Mouse (Mus musculus): ENCODE results near the gene Elof1. TPM values are rescaled to one million over a fixed set of nuclear protein-coding genes. Genes with fewer than 3 reads are reported as not detected.

The Elof1 gene
- polyA plus RNA-seq, 1 experiment from 2014 or later = 190 TPM

DNA sequence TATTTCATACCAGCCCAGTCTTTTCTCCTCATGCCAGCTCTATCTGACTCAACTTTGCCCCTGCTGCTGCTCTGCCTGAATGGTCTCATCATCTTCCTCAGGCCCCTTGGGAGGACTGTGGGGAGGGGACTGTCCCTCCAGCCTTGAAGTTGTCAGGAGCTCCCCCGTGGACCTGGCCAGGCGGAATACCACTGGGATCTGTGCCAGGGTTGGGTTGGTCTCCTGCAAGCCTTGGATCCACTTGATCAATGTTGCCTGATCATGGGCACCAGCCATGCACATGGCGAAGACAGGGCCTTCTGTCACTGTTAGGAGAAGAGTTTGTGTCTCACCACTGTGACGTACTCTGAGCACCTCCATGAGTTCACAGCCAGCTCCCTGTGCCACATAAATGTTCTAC lies 44.7 kb downstream of the Elof1 start:
- H3K36me3 ChIP-seq (ENCODE audit: control insufficient read depth, insufficient read depth, low read length) = peaks cover 15% of the 10 kb centered on the region; the same call in 1 of the 2 replicates
- no peaks in the 10 kb centered on the region for H3K9me3 ChIP-seq (ENCODE audit: control insufficient read depth, low read depth, low read length)
- no peaks in the 10 kb centered on the region for H3K27me3 ChIP-seq (ENCODE audit: control insufficient read depth, insufficient read depth, low read length)
- ATAC-seq (ENCODE audit: insufficient number of reproducible peaks, insufficient read depth, low FRiP score, low read depth) = no peak
- no peak overlapping the region for H3K27ac ChIP-seq (ENCODE audit: low read length)
- no peak overlapping the region for H3K4me3 ChIP-seq (ENCODE audit: low read depth, low read length)
- H3K9ac ChIP-seq (replicated peaks; ENCODE audit: low read depth, low read length) = no peak overlapping the region
- 93% methylated on average over 4 of the region's 4 CpGs for WGBS
- no peak overlapping the region for H3K4me2 ChIP-seq (replicated peaks; ENCODE audit: low read depth, low read length)
- H3K4me1 ChIP-seq (ENCODE audit: control insufficient read depth, insufficient read depth, low read length) = peaks cover 8% of the 10 kb centered on the region; the same call in 1 of the 2 replicates

DNA sequence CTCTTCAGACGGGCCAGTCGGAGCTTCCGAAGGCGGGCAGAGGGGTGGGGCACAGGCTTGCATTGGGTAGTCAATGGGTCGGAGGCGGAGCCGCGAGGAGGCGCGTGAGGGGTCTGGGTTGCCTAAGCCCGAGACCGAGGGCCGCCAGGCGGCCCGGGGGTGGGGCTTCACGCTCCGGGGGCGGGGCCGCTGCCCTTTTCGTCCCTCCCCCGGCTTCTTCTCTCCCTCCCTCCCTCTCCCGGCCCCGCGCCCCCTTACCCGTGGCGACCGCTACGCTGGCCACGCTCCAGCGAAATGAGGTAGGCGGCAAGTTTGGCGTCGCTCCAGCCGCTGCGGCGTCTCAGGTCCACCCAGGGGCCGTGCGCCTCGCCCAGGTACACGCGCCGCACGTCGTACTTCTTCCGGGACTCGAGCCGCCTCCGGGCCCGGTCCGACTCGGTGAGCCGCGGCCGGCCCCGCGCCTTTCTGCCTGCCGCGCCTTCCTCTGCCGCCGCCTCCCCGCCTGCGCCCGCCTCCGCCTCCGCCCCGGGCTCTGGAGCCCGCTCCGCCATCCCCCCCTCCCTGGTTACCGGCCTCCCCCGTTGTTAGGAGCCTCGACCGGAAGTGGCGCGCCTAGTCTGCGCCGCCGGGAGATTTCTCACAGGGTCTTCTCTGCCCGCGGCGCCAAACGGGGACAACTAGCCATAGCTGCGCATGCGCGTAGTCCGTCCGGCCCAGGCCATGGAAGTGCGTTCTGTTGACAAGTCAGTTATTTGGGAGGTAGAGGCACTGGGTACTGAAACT lies 46.0 kb downstream of the Elof1 start, which contains the start of the genes Gm49318 and Zfp653:
TSS of gene Gm49318 (minus strand) at position 469 of the 783 bp plus-strand sequence.
TSS of gene Zfp653 (minus strand) at position 586 of the 783 bp plus-strand sequence.
- no peaks in the 10 kb centered on the region for H3K9me3 ChIP-seq (ENCODE audit: control insufficient read depth, low read depth, low read length)
- H3K4me3 ChIP-seq (ENCODE audit: low read depth, low read length) = peak within 1 kb of the TSS; percentile 73
- peaks cover 15% of the 10 kb centered on the region; the same call in 1 of the 2 replicates for H3K36me3 ChIP-seq (ENCODE audit: control insufficient read depth, insufficient read depth, low read length)
- H3K9ac ChIP-seq (replicated peaks; ENCODE audit: low read depth, low read length) = peak within 1 kb of the TSS; percentile 86
- under 1% methylated on average over 79 of the region's 87 CpGs for WGBS
- peak; percentile 97 for ATAC-seq (ENCODE audit: insufficient number of reproducible peaks, insufficient read depth, low FRiP score, low read depth)
- peaks cover 8% of the 10 kb centered on the region; the same call in 1 of the 2 replicates for H3K4me1 ChIP-seq (ENCODE audit: control insufficient read depth, insufficient read depth, low read length)
- peak within 1 kb of the TSS; percentile 60 for H3K4me2 ChIP-seq (replicated peaks; ENCODE audit: low read depth, low read length)
- H3K27ac ChIP-seq (ENCODE audit: low read length) = peak within 1 kb of the TSS; percentile 97
- no peaks in the 10 kb centered on the region for H3K27me3 ChIP-seq (ENCODE audit: control insufficient read depth, insufficient read depth, low read length)

DNA sequence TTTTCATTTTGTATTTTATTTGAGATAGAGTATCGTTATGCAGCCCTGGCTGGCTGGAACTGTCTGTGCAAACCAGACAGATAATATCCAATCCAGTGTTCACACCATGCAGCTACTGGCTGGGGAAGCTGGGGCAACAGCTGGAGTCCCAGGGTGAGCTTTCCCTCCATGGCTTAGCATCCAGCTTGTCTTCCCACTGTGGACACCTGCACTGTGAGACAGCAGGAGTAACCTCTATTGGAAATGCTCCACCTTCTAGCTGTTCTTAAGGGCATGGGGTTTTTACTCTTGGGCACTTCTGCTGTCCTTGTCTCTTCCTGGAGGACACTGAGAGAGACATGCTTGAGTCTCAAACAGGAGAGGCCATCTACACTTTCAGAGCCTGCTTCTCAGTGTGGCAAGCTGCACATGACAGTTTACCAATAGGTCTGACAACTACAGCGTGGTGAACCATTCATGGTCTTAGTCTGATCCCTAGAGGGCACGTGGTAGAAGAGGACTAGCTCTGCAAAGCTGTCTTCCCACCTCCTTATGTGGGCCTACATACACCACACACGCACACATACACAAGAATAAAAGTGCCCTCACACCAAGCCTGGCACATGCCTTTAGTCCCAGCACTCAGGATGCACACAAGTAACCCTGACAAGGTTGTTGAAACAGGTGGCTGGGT lies 47.0 kb downstream of the Elof1 start:
- Histone ChIP-seq H3K27ac (ENCODE audit: low read length) (peak overlapping the region; percentile 21; the same call in 1 of the 2 replicates), H3K4me1 (ENCODE audit: control insufficient read depth, insufficient read depth, low read length) (peaks cover 8% of the 10 kb centered on the region; the same call in 1 of the 2 replicates), H3K4me2 (replicated peaks; ENCODE audit: low read depth, low read length) (peak overlapping the region; percentile 60), H3K36me3 (ENCODE audit: control insufficient read depth, insufficient read depth, low read length) (peaks cover 23% of the 10 kb centered on the region; the same call in 1 of the 2 replicates), H3K27me3 (ENCODE audit: control insufficient read depth, insufficient read depth, low read length) (no peaks in the 10 kb centered on the region), H3K9ac (replicated peaks; ENCODE audit: low read depth, low read length) (no peak overlapping the region), H3K9me3 (ENCODE audit: control insufficient read depth, low read depth, low read length) (no peaks in the 10 kb centered on the region), H3K4me3 (ENCODE audit: low read depth, low read length) (peak overlapping the region; percentile 73)
- ATAC-seq (ENCODE audit: insufficient number of reproducible peaks, insufficient read depth, low FRiP score, low read depth) = no peak
- 63% methylated on average over 4 of the region's 4 CpGs for WGBS

DNA sequence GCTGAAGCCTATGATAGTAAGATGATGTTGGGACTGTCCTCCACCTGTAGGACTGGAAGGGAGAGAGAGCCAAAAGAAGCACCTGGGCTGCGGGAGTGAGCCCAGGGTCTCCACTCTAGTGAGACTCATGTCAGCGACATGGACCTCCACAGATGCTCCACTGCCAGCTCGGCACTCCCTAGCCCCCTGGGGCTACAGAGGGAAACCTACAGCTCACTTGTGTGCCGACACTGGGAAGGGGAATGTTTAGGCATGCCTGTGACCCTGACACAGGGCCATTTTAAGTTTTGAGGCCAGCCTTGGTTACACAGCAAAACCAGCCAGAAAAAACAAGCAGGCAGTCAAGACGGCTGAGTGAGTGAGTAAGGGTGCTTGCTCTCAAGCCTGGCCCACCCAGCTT lies 49.8 kb downstream of the Elof1 start:
- H3K27ac ChIP-seq (ENCODE audit: low read length) = no peak overlapping the region
- peaks cover 8% of the 10 kb centered on the region; the same call in 1 of the 2 replicates for H3K4me1 ChIP-seq (ENCODE audit: control insufficient read depth, insufficient read depth, low read length)
- no peak for ATAC-seq (ENCODE audit: insufficient number of reproducible peaks, insufficient read depth, low FRiP score, low read depth)
- H3K4me2 ChIP-seq (replicated peaks; ENCODE audit: low read depth, low read length) = no peak overlapping the region
- H3K27me3 ChIP-seq (ENCODE audit: control insufficient read depth, insufficient read depth, low read length) = no peaks in the 10 kb centered on the region
- no peak overlapping the region for H3K4me3 ChIP-seq (ENCODE audit: low read depth, low read length)
- H3K9ac ChIP-seq (replicated peaks; ENCODE audit: low read depth, low read length) = no peak overlapping the region
- 90% methylated on average over 5 of the region's 5 CpGs for WGBS
- H3K9me3 ChIP-seq (ENCODE audit: control insufficient read depth, low read depth, low read length) = no peaks in the 10 kb centered on the region
- peaks cover 41% of the 10 kb centered on the region; the same call in 1 of the 2 replicates for H3K36me3 ChIP-seq (ENCODE audit: control insufficient read depth, insufficient read depth, low read length)

DNA sequence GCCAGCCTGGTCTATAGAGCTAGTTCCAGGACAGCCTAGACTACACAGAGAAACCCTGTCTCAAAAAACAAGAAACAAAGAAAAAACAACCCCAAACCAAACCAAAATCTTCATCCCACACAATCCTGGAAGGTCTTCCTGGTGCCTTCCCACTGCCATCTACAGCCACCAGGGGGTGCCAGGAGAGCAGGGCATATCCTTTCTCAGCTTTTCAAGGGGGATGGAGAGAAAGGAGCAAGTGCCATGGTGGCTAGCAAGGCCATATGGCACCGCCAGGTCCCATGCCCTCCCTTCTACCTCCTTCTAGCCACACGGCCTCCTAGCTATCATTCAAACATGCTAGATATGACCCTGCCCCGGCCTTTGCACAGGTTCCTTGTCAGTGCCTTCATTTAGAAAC lies 50.5 kb downstream of the Elof1 start:
- peaks cover 8% of the 10 kb centered on the region; the same call in 1 of the 2 replicates for H3K4me1 ChIP-seq (ENCODE audit: control insufficient read depth, insufficient read depth, low read length)
- no peak overlapping the region for H3K4me3 ChIP-seq (ENCODE audit: low read depth, low read length)
- H3K27ac ChIP-seq (ENCODE audit: low read length) = no peak overlapping the region
- WGBS = 70% methylated on average over 3 of the region's 3 CpGs
- H3K36me3 ChIP-seq (ENCODE audit: control insufficient read depth, insufficient read depth, low read length) = peaks cover 41% of the 10 kb centered on the region; the same call in 1 of the 2 replicates
- H3K9me3 ChIP-seq (ENCODE audit: control insufficient read depth, low read depth, low read length) = no peaks in the 10 kb centered on the region
- no peak overlapping the region for H3K4me2 ChIP-seq (replicated peaks; ENCODE audit: low read depth, low read length)
- ATAC-seq (ENCODE audit: insufficient number of reproducible peaks, insufficient read depth, low FRiP score, low read depth) = no peak
- H3K27me3 ChIP-seq (ENCODE audit: control insufficient read depth, insufficient read depth, low read length) = no peaks in the 10 kb centered on the region
- H3K9ac ChIP-seq (replicated peaks; ENCODE audit: low read depth, low read length) = no peak overlapping the region

DNA sequence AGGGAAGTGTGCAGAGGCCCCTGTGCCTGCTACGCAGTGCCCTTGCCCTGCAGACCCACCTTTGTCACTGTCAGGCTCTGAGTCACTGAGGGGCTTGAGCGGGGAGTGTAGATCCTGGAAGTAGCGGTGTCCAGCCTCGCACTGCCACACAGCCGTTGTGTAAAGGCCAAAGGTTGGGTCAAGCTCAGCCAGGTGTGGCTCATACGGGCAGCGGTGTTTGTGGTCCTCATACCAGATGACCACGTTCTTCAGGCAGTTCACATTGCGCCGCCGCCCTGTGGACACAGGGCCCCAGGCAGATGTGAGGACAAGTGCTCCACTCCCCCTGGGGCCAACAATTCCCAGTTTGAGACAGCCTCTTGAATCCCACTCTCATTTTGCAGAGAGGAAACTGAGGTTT lies 51.3 kb downstream of the Elof1 start:
- Histone ChIP-seq H3K4me3 (ENCODE audit: low read depth, low read length) (no peak overlapping the region), H3K27me3 (ENCODE audit: control insufficient read depth, insufficient read depth, low read length) (no peaks in the 10 kb centered on the region), H3K4me2 (replicated peaks; ENCODE audit: low read depth, low read length) (no peak overlapping the region), H3K36me3 (ENCODE audit: control insufficient read depth, insufficient read depth, low read length) (peaks cover 45% of the 10 kb centered on the region), H3K4me1 (ENCODE audit: control insufficient read depth, insufficient read depth, low read length) (peaks cover 8% of the 10 kb centered on the region; the same call in 1 of the 2 replicates), H3K9me3 (ENCODE audit: control insufficient read depth, low read depth, low read length) (no peaks in the 10 kb centered on the region), H3K9ac (replicated peaks; ENCODE audit: low read depth, low read length) (no peak overlapping the region), H3K27ac (ENCODE audit: low read length) (no peak overlapping the region)
- no peak for ATAC-seq (ENCODE audit: insufficient number of reproducible peaks, insufficient read depth, low FRiP score, low read depth)
- WGBS = 93% methylated on average over 11 of the region's 11 CpGs

DNA sequence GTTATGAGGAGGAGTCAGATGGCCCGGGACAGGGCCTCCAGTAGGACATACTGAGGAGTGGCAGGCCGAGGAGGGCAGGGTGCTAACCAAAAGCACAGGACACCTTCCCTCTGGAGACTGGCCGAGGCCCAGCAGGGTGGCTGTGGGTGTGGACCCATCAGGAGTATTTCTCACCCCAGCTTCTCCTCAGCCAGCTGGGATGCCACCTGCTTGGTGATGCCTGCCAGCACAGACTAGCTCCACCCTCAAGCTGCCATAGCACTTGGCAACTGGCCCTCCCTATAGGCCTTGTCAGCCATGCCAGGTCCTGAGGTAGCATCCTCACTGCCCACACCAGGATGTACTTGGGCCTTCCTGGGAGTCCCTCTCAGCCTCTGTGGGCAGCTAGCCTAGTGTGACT lies 52.6 kb downstream of the Elof1 start:
- Histone ChIP-seq H3K9ac (replicated peaks; ENCODE audit: low read depth, low read length) (no peak overlapping the region), H3K36me3 (ENCODE audit: control insufficient read depth, insufficient read depth, low read length) (peaks cover 49% of the 10 kb centered on the region), H3K4me2 (replicated peaks; ENCODE audit: low read depth, low read length) (no peak overlapping the region), H3K27ac (ENCODE audit: low read length) (no peak overlapping the region), H3K27me3 (ENCODE audit: control insufficient read depth, insufficient read depth, low read length) (no peaks in the 10 kb centered on the region), H3K4me3 (ENCODE audit: low read depth, low read length) (no peak overlapping the region), H3K4me1 (ENCODE audit: control insufficient read depth, insufficient read depth, low read length) (no peaks in the 10 kb centered on the region), H3K9me3 (ENCODE audit: control insufficient read depth, low read depth, low read length) (no peaks in the 10 kb centered on the region)
- WGBS = 92% methylated on average over 3 of the region's 3 CpGs
- no peak for ATAC-seq (ENCODE audit: insufficient number of reproducible peaks, insufficient read depth, low FRiP score, low read depth)

All from stomach, embryonic 14.5 days (tissue).